Mouse (Mus musculus) lung, postnatal 36 days (tissue): Measurements from ENCODE around the gene Sox15.
A peak's percentile ranks its signal among the peaks of the same experiment; 100 is the strongest.

ENCODE experiments used
- DNase-seq: peaks from one replicate; pipeline ENCODE4 v3.0.0; 2022; ENCODE audit warnings: mixed read lengths

Sox15 gene

GRCm38 (mm10) chr11:69645860-69646259 is 9.3 kb upstream of the Sox15 start:
- no peak for DNase-seq

- DNase-seq = no peak
These were observed 1.7 kb upstream of the Sox15 start for GRCm38 (mm10) chr11:69653399-69653798.

- DNase-seq = peak; percentile 39
These were observed 354 bp upstream of the Sox15 start for GRCm38 (mm10) chr11:69654760-69655159.

GRCm38 (mm10) chr11:69656065-69656455 is 946 bp downstream of the Sox15 start:
- DNase-seq = no peak

DNA sequence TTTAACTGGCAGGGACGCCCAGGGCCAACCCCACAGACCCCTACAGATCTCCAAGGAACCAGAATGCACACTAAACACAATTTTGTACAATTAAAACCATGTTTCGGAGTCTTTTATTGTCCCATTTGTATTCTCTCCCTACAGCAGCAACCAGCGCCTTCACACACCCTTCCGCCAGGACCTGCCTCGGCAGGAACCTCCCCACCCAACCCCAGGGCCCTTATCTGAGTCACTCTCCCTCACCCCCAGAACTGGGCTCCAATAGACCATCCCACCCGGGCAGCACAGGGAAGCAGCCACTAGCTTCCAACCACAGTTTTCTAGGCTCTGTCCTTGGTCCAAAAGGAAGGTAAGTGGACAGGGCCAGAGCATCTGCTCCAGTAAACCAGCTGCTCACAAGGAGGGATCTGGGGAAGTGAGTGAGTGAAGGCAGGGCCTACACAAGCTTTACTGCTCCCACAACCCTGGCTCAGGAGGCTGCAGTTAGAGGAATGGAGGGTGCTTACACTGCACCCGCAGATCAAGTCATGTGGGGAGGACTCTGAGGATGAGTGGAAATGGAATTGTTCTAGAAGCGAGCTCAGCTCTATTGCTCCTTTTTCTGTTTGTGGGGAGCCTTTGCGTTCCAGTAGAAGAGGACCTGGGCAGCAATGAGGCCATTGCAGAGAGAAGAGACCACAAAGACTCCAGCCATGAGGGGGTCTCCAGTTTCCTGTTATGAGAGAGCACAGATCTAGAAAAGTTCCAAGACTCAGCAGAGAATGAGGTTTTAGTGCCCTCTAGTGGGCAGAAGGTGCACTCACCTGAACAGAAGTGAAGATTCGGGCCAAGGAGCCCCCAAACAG is 1.7 kb downstream of the Sox15 start:
- peak; percentile 73 for DNase-seq

- no peak for DNase-seq
These were observed 2.4 kb downstream of the Sox15 start for GRCm38 (mm10) chr11:69657462-69657881.

- no peak for DNase-seq
These were observed 6.2 kb downstream of the Sox15 start for GRCm38 (mm10) chr11:69661221-69661881.

DNA sequence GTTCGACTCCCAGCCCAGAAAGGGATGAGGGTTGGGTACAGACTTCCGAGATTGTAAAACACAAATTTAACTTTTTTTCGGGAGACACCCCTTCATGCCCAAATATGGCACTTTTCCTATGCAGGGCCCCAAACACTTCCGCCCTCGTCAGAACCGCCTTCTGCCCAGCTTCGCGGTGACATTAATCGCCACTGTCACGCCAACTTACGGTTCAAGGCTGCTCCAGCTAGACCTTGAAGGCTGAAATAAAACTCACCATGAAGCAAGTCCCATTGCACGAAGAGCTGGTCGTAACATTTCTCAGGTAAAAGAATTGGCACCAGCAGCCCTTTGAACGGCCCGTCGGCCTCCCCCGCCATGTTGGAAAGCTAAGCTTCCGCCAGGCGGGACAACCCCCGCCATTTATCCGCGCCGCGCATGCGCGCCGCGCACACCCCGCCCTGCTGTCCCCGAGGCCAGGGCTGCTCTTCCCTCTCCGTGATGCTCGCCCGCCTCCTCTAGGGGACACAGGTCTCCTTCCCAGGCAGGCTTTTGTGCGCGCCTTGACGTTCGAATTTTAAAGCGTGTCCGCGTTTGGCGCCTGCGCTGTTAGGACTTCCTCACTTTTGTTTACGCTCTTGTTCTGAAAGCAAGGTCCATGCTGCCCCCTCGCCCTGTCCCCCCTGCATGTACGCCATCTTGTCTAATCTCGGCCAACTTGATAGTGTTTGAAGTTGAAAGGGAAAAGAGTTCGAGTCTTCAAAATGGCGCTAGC is 7.3 kb downstream of the Sox15 start, which contains the start of gene Mpdu1:
Mpdu1 (minus strand) TSS at position 430 of the 754 bp plus-strand sequence.
- DNase-seq = peak; percentile 96

GRCm38 (mm10) chr11:69662967-69663671 is 8.0 kb downstream of the Sox15 start:
- DNase-seq = no peak

DNA sequence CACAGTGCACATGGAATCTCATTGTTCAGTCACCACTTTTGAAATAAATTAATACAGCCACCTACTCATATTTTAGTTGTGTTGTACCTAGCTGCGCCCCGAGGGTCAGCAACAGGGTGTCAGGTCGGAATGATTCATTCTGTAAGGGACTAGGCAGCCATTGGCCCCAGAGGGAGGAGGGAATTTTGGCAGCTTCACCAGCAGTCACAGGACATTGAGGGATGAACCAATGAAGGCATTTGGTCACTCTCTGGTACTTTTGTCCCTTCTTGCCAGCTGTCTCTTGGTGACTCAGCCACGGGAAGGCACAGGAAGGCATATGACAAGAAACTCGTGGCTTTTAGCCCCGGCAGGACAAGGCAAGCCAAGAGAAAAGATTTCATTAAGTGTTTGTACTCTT is 8.7 kb downstream of the Sox15 start:
- DNase-seq = no peak

DNA sequence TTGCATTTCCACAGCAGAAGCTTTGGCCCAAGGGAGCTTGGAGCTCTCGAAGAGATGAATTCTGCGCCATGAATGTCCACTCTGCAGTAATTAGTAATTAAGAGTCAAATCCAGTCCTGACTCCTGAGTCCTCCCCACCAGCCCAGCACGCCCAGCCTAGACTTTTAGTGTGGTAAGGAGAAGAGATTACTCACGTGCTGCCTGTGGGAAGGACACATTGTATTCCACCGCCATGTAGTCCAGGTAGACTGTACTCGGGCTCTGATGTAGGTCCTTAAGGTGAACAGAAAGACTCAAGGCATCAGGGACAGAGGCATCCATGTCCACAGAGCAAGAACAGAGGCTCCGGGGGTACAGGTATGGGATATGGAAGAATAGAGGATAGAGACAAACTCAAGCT is 9.7 kb downstream of the Sox15 start:
- DNase-seq = no peak

GRCm38 (mm10) chr11:69665457-69665960 is 10.4 kb downstream of the Sox15 start:
- DNase-seq = no peak

GRCm38 (mm10) chr11:69665961-69666664 is 11.0 kb downstream of the Sox15 start, which contains the start of gene Cd68:
TSS of gene Cd68 (minus strand) at chr11:69666153.
- DNase-seq = peak; percentile 88

DNA sequence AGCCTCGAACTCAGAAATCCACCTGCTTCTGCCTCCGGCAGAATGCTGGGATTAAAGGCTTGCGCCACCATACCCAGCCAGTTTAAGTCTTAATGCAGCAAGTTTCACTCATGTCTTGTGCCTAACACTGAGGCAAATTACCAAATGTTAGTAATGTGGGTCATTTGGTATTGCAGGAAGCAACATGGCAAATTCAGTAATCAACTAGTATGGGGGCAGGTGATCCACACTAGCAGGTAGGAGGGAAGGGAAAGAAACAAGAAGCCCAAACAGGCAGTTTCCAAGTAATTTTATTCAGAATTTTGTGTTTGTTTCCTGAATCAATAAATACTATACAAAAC is 11.5 kb downstream of the Sox15 start:
- DNase-seq = no peak

DNA sequence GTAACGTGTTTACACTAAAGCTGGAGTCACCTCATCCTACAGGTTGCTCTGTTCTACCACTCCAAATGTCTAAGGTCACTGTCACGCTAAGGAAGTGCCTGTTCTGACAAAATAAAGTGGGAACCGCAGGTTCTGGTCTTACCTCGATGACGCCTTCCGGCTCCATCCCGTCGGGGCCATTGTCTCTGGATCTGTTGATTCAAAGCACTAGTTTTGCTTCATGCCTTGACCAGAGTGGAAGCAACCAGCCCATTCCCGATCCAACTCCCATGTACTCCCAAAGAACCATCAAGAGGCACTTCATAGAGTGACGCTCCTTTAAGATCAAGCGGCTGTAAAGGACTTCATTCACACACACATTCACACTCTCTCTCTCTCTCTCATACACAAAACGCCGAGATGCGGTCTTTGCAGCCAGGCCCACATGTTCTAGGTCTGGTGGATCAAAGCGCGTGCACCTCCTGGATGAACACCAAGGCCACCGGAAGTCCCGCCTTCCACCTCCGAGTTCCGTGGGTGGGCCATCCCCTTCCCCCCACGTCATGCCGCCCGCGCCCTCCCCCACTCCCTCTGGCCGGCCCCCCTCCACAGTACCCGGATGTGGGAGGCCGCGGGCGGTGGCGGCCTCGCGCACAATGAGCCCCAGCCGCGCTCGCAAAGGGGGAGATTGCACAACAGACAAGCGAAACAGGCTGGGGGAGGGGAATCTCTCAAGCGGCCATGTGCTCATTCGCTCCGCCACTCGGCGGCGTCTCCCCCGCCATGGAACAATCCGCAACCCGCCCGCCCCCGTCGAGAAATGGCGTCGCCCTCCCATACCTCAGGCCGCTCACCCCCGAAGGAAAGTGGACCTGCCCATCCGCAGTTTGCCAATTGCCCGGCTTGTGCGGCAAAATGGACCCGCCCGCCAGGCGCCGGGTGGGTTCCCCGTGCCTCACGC is 15.9 kb downstream of the Sox15 start:
- peak; percentile 97 for DNase-seq

GRCm38 (mm10) chr11:69671726-69672124 is 16.6 kb downstream of the Sox15 start:
- no peak for DNase-seq

DNA sequence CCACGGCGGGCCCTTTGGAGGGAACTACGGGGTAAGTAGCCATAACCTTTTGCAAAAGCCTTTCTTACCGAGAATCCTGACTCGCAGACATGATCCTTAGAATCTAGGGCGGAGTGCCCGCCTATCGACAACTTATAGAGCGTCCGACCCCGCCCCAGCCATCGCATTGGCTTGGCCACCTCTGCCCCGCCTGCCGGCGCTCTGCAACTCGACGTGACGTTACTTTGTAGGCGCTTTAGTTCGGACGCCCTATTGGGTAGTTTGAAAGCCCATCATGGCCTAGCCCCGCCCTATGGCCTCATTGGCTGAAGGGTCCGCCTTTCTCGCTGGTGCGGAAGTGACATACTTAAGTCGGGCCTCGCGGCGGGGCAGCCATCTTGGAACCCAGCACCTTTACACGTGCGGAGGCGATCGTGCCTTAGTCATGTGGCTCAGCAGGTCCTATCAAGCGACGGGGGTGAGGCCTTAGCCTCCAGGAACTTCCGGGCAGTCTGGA is 17.1 kb downstream of the Sox15 start, which contains the start of gene Eif4a1:
Eif4a1 (minus strand) TSS at position 213 of the 496 bp plus-strand sequence.
- DNase-seq = peak; percentile 100

DNA sequence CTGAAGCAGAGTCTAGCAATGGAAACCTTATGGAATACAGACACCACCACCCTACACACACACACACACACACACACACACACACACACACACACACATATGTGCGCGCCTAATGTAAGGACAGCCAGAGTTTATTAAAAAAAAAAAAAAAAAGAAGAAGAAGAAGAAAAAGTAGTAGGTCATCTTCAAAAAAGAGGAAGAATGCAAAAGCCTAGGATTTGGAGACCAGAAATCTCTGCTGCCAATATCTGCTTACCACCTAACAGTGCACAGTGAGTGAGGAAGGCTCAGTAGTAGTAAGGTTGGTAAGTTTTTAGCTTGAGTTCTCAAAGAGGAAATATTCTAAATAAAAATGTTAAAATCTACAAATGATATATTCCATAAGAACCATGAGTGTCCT is 24.0 kb downstream of the Sox15 start:
- DNase-seq = no peak

- no peak for DNase-seq
These were observed 25.2 kb downstream of the Sox15 start for GRCm38 (mm10) chr11:69680136-69680855.
